Mouse (Mus musculus) spleen, adult 2 months (tissue): ENCODE measurements around the gene Hdc. TPM values are rescaled to one million over a fixed set of nuclear protein-coding genes. Genes with fewer than 3 reads are reported as not detected.

Experiments
- DNase-seq, 2 experiments: peaks; one replicate each; pipeline versions ENCODE4 v3.0.0 to v3.0.0-alpha.2; 2012 to 2021; ENCODE audit warnings: low spot score in 2 of 2, low read depth in 1 of 2
- H3K27ac ChIP-seq: fragments of 200-500 bp; 2 replicates; pipeline ENCODE4 v1.5.1; 2012; ENCODE audit warnings: low read length, inconsistent platforms; ENCODE audit not compliant: insufficient read depth
- H3K27me3 ChIP-seq: fragments of 200-500 bp; 2 replicates; pipeline ENCODE4 v1.6.1; 2012; ENCODE audit warnings: mild to moderate bottlenecking, moderate library complexity, low read length, inconsistent platforms; ENCODE audit not compliant: control insufficient read depth, insufficient read depth
- H3K36me3 ChIP-seq: fragments of 200-500 bp; 2 replicates; pipeline ENCODE4 v1.6.1; 2012; ENCODE audit warnings: mild to moderate bottlenecking, low read length, inconsistent platforms; ENCODE audit not compliant: control insufficient read depth, insufficient read depth
- H3K4me1 ChIP-seq: fragments of 200-500 bp; 2 replicates; pipeline ENCODE4 v1.6.1; 2011; ENCODE audit warnings: inconsistent platforms; ENCODE audit not compliant: control insufficient read depth, insufficient read depth, insufficient read length
- H3K4me3 ChIP-seq: fragments of 200-500 bp; 2 replicates; pipeline ENCODE4 v1.5.1; 2011; ENCODE audit warnings: mild to moderate bottlenecking, inconsistent platforms; ENCODE audit not compliant: insufficient read depth, insufficient read length; ENCODE audit errors: extremely low read depth
- CTCF ChIP-seq: fragments of 200-500 bp; IDR thresholded peaks from 2 replicates; pipeline ENCODE4 v1.5.1; 2011; ENCODE audit warnings: mild to moderate bottlenecking, inconsistent platforms; ENCODE audit not compliant: insufficient read depth, insufficient read length, insufficient replicate concordance; ENCODE audit errors: extremely low read depth
- POLR2A ChIP-seq: fragments of 200-500 bp; IDR thresholded peaks from 2 replicates; pipeline ENCODE4 v1.6.1; 2011; ENCODE audit warnings: low read depth, low read length, inconsistent platforms
- WGBS: fragments of 180-500 bp; shearing (Covaris S2); methylation state at CpG from one replicate; pipeline ENCODE4 v1.1.7; 2018; 5-methylcytosine and 5-hydroxymethylcytosine counted together
- polyA plus RNA-seq: library from polyadenylated mRNA; depleted of rRNA; stranded (reverse); fragments of >200 nt; gene quantifications from 2 replicates; pipeline ENCODE4 v1.2.3, GENCODE M21; 2012

Hdc gene
- polyA plus RNA-seq, 1 experiment = 3.2 TPM

- TF ChIP-seq POLR2A (no peak), CTCF (no peak)
- Histone ChIP-seq H3K27me3 (no peaks in the 10 kb centered on the region), H3K4me1 (no peaks in the 10 kb centered on the region), H3K27ac (no peak overlapping the region), H3K36me3 (peaks cover 16% of the 10 kb centered on the region), H3K4me3 (no peak overlapping the region)
- no peak for DNase-seq
- WGBS = 58% methylated on average over 1 of the region's 1 CpGs
Observed at GRCm38 (mm10) chr2:126644768-126645167, 25.7 kb upstream of the Hdc start.

DNA sequence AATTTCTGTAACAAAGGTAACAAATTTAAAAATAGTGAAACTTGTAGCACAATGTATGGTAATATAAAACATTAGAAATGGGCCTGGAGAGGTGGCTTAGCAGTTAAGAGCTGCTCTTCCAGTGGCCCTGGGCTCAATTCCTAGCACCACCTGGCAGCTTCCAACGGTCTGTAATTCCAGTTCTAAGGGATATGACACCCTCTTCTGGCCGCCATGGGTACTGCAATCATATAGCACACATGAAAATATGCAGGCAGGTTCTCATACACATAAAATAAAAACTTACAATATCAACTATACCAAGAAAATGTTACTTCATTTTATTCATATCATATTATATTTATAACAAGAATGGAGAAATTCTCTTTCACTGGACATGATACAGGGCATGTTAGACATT, 21.2 kb upstream of the Hdc start:
- TF ChIP-seq POLR2A (no peak), CTCF (no peak)
- no peak overlapping the region for H3K4me3 ChIP-seq
- no peak for DNase-seq
- peaks cover 10% of the 10 kb centered on the region for H3K36me3 ChIP-seq
- H3K27me3 ChIP-seq = no peaks in the 10 kb centered on the region
- WGBS = 94% methylated on average over 2 of the region's 2 CpGs
- no peaks in the 10 kb centered on the region for H3K4me1 ChIP-seq
- no peak overlapping the region for H3K27ac ChIP-seq

GRCm38 (mm10) chr2:126635939-126636823, 17.1 kb upstream of the Hdc start:
- Histone ChIP-seq H3K4me3 (no peak overlapping the region), H3K4me1 (no peaks in the 10 kb centered on the region), H3K36me3 (peaks cover 12% of the 10 kb centered on the region), H3K27me3 (no peaks in the 10 kb centered on the region), H3K27ac (no peak overlapping the region)
- TF ChIP-seq POLR2A = no peak
- TF ChIP-seq CTCF = no peak
- 42% methylated on average over 12 of the region's 12 CpGs for WGBS
- peak in 1 of 2 experiments; percentile 48 for DNase-seq

- no peak for DNase-seq
- H3K27ac ChIP-seq = no peak overlapping the region
- WGBS = 90% methylated on average over 2 of the region's 2 CpGs
- peaks cover 15% of the 10 kb centered on the region for H3K36me3 ChIP-seq
- H3K4me1 ChIP-seq = no peaks in the 10 kb centered on the region
- H3K27me3 ChIP-seq = no peaks in the 10 kb centered on the region
- TF ChIP-seq POLR2A = no peak
- no peak for TF ChIP-seq CTCF
- no peak overlapping the region for H3K4me3 ChIP-seq
Observed at GRCm38 (mm10) chr2:126633165-126633564, 14.1 kb upstream of the Hdc start.

DNA sequence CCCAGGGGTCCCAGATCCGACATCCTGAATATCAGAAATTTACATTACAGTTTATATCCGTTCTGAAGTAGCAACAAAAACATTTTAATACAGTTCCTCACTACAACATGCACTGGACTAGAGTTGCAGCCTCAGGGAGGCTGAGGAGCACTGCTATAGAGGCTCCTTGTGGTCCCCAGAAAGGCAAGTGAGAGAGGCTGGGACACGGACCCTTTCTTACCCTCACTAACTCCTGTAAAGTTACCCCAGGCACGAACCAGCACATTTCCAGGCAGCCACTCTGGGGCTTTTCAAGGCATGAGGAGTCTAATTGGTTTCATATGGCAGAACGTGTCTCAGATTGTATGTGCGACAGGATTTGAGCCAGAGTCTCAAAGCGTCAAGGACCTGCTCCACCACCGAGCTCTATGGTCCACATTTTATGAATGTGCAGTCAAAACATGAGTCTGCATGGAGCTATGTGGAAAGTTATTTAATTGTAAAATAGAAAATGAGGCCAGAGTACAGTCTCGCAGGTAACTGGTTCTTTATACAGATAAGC, 9.4 kb upstream of the Hdc start:
- no peak overlapping the region for H3K4me3 ChIP-seq
- H3K4me1 ChIP-seq = no peaks in the 10 kb centered on the region
- no peak for TF ChIP-seq CTCF
- no peak for TF ChIP-seq POLR2A
- no peak for DNase-seq
- peaks cover 14% of the 10 kb centered on the region for H3K36me3 ChIP-seq
- 92% methylated on average over 9 of the region's 9 CpGs for WGBS
- no peak overlapping the region for H3K27ac ChIP-seq
- no peaks in the 10 kb centered on the region for H3K27me3 ChIP-seq

GRCm38 (mm10) chr2:126623138-126623537, 4.0 kb upstream of the Hdc start:
- TF ChIP-seq POLR2A (no peak), CTCF (no peak)
- H3K27me3 ChIP-seq = no peaks in the 10 kb centered on the region
- no peaks in the 10 kb centered on the region for H3K4me1 ChIP-seq
- no peak overlapping the region for H3K27ac ChIP-seq
- H3K4me3 ChIP-seq = no peak overlapping the region
- H3K36me3 ChIP-seq = peaks cover 3% of the 10 kb centered on the region; the same call in 1 of the 2 replicates
- no peak for DNase-seq

DNA sequence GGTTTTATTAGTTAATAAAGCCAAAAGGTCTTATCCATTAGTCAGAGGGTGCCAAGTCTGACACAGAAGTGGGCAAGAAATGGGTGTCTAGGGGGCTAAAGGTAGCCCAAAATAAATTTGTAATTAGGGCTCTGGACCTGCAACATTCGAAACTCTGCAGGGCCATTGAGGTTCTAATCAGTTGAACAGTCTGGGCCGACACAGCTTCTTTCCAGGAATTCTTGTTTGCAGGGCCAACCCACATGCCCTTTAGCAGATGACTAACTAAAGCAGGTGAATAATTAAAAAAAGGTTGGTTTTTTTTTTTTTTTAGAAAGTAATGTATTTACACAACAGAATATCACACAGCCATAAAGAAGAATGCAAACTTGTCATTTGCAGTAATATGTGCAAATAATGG, 3.4 kb upstream of the Hdc start:
- Histone ChIP-seq H3K36me3 (no peaks in the 10 kb centered on the region), H3K4me1 (no peaks in the 10 kb centered on the region), H3K4me3 (no peak overlapping the region), H3K27ac (no peak overlapping the region), H3K27me3 (no peaks in the 10 kb centered on the region)
- TF ChIP-seq CTCF (no peak), POLR2A (no peak)
- DNase-seq = no peak
- WGBS = 89% methylated on average over 2 of the region's 2 CpGs
